Mouse (Mus musculus) ES-E14 (cell line): ENCODE results near the gene Setd7. TPM values are rescaled to one million over a fixed set of nuclear protein-coding genes. Genes with fewer than 3 reads are reported as not detected.
"Not testable (repeated sequence)": the region's sequence is repeated elsewhere in the genome, so short reads cannot be mapped to it uniquely, and the experiment has no call there.

Source experiments
- DNase-seq: peaks from one replicate; pipeline ENCODE4 v3.0.0-alpha.2; 2013; ENCODE audit warnings: low read depth, low spot score
- H3K27ac ChIP-seq: 2 replicates; pipeline ENCODE4 v1.5.1; 2012; ENCODE audit warnings: low read depth, mild to moderate bottlenecking, low read length, moderate library complexity, mixed read lengths; ENCODE audit not compliant: poor library complexity, insufficient read depth, severe bottlenecking
- H3K36me3 ChIP-seq: 2 replicates; pipeline ENCODE4 v1.6.1; 2012; ENCODE audit warnings: mild to moderate bottlenecking, low read length, moderate library complexity, mixed read lengths; ENCODE audit not compliant: control insufficient read depth, poor library complexity, insufficient read depth, severe bottlenecking
- H3K4me1 ChIP-seq, 2 experiments: fragments of 150-350 bp in 1 of 2; sonication (generic) in 1 of 2; 2 replicates each; pipeline ENCODE4 v1.6.1; 2012; ENCODE audit warnings: low read length in 2 of 2, mild to moderate bottlenecking in 1 of 2, mixed read lengths in 1 of 2; ENCODE audit not compliant: control insufficient read depth in 2 of 2, insufficient read depth in 2 of 2, poor library complexity in 1 of 2
- H3K4me3 ChIP-seq, 2 experiments: fragments of 150-350 bp in 1 of 2; sonication (generic) in 1 of 2; 2 replicates each; pipeline ENCODE4 v1.5.1; 2012; ENCODE audit warnings: low read length in 2 of 2, low read depth in 1 of 2, mild to moderate bottlenecking in 1 of 2, mixed read lengths in 1 of 2; ENCODE audit not compliant: insufficient read depth in 1 of 2, poor library complexity in 1 of 2, severe bottlenecking in 1 of 2
- H3K9ac ChIP-seq: 2 replicates; pipeline ENCODE4 v1.6.1; 2012; ENCODE audit warnings: low read depth, mild to moderate bottlenecking, low read length, mixed read lengths; ENCODE audit not compliant: poor library complexity, insufficient read depth, severe bottlenecking
- H3K9me3 ChIP-seq: fragments of 150-350 bp; sonication (generic); 2 replicates; pipeline ENCODE4 v1.6.1; 2012; ENCODE audit warnings: low read depth, mild to moderate bottlenecking, low read length; ENCODE audit not compliant: control insufficient read depth, insufficient read depth
- CHD2 ChIP-seq: IDR thresholded peaks from 2 replicates; pipeline ENCODE4 v1.6.1; 2014; ENCODE audit warnings: mild to moderate bottlenecking, low read depth, low read length, inconsistent platforms
- HCFC1 ChIP-seq: IDR thresholded peaks from 2 replicates; pipeline ENCODE4 v1.6.1; 2012; ENCODE audit warnings: low read length, inconsistent platforms, borderline replicate concordance; ENCODE audit not compliant: insufficient read depth
- MAFK ChIP-seq: IDR thresholded peaks from 2 replicates; pipeline ENCODE4 v1.6.1; 2014; ENCODE audit warnings: mild to moderate bottlenecking, low read depth, low read length, inconsistent platforms; ENCODE audit not compliant: insufficient read depth
- ZC3H11A ChIP-seq: IDR thresholded peaks from 2 replicates; pipeline ENCODE4 v1.6.1; 2012; ENCODE audit warnings: low read depth, mild to moderate bottlenecking, inconsistent platforms, low read length, borderline replicate concordance
- ZNF384 ChIP-seq: IDR thresholded peaks from 2 replicates; pipeline ENCODE4 v1.6.1; 2012; ENCODE audit warnings: low read depth, low read length, inconsistent platforms
- in situ Hi-C, 2 experiments: fragments of 600-800 bp; cut with MboI; formaldehyde crosslinking; loops; one replicate each; pipeline ENCODE4 v1.15.1; 2025; ENCODE audit warnings: low sequenced_read_pairs in 2 of 2, inconsistent platforms in 1 of 2; ENCODE audit not compliant: unreplicated experiment in 2 of 2
- total RNA-seq: library from RNA; depleted of rRNA; stranded (reverse); fragments of 300-350 nt; gene quantifications from 2 replicates; pipeline ENCODE4 v1.2.3, GENCODE M21; 2012

Gene Setd7
- total RNA-seq, 1 experiment: 17.5 TPM

DNA sequence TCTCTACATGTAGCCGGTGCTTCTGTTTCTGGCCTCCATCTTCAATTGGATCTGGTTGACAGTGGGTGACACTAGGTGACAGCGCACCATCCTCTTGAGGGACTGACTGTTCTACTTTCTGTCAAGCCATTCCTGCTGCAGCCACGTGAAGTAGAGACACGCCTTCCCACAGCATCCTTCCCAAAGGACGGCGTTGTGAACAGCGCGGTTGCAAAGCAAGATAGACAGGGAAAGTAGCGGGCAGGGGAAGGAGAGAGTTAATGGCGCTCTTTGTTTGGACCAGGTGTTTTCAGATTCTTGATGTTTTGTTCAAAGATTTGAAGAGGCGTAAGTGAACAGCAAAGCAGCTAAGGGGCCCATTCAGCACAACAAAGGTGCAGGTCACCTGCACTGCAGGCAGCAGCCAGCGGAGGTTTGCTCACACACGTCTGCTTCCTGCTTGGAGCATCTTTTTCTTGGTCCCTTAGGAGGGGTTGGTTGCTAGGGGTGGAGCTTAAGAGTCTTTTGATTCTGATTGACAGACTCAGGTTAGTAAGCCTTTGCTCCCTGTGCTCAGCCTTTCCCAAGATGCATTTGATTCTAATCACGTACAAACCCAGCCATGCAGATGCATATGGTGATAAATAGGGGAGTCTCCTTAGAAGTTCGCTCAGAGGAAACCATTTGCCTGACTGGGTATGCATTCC, 29.7 kb upstream of the Setd7 start:
- TF ChIP-seq ZNF384: no peak
- no peak for TF ChIP-seq ZC3H11A
- 0 out of 2 replicates have a peak, but pooled peaks have one; percentile 32 for TF ChIP-seq CHD2
- no peak for TF ChIP-seq MAFK
- TF ChIP-seq HCFC1: no peak
- in situ Hi-C loops: no loop called here
- H3K9ac ChIP-seq: no peak overlapping the region
- H3K36me3 ChIP-seq: no peaks in the 10 kb centered on the region
- peak; percentile 68 for DNase-seq
- H3K9me3 ChIP-seq: no peaks in the 10 kb centered on the region
- peaks cover 2 to 12% of the 10 kb centered on the region in 2 experiments; a peak in 2 of 4 replicates for H3K4me1 ChIP-seq
- no peak overlapping the region for H3K4me3 ChIP-seq
- no peak overlapping the region for H3K27ac ChIP-seq

- Histone ChIP-seq H3K4me3 (no peak overlapping the region), H3K27ac (no peak overlapping the region), H3K4me1 (peaks cover 2 to 12% of the 10 kb centered on the region in 2 experiments; a peak in 2 of 4 replicates), H3K9me3 (no peaks in the 10 kb centered on the region), H3K36me3 (no peaks in the 10 kb centered on the region), H3K9ac (0 out of 2 replicates have a peak overlapping the region, but pooled peaks have one; percentile 20)
- in situ Hi-C loops: loop anchor here in 1 of 2 experiments (10.0 kb wide), 1 partner anchor 57 kb away; no protein-coding TSS in a partner anchor
- DNase-seq: no peak
- TF ChIP-seq ZNF384 (no peak), MAFK (no peak), ZC3H11A (no peak), HCFC1 (no peak), CHD2 (no peak)
Observed at GRCm38 (mm10) chr3:51587697-51588262, 27.1 kb upstream of the Setd7 start.

DNA sequence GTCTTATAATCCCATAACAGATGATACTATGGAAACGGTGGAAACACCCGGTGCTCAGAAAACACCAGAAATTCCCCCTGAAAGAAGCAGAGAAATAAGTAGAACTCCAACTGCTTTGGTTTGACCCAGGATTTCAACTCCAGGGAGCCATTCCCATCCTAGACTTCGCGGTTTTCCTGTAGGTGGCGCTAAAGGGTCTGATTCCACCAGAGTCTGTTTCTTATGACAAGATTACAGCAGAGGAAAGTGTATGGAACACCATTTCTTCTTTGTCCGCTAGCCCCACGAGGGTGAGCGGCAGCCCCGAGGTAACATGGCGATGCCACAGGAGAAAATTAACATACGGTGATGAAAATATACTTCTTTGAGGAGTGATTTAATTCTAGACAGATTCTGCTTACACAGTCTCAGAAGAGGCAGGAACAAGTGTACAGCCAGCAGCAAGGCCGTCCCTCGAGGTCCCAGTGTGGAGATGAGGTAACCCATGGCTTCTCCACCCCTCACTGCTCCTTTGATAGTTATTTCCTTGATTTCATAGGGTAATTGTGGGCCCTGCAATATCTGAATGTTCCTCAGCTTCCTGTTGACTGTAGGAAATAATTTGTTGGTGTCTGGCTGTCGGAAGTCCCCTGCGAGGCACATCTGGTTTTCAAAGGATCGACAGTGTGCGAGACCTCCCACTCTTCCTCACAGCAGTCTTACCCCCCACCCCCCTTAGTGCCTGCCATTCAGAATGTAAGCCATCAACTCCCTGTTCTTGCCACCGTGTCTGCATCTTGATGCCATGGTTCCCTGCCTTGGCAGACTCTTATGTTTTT, 23.1 kb upstream of the Setd7 start:
- Histone ChIP-seq H3K4me3 (no peak overlapping the region), H3K4me1 (peaks cover 2 to 5% of the 10 kb centered on the region in 2 experiments; a peak in 2 of 4 replicates), H3K36me3 (no peaks in the 10 kb centered on the region), H3K9ac (no peak overlapping the region), H3K27ac (no peak overlapping the region), H3K9me3 (no peaks in the 10 kb centered on the region)
- TF ChIP-seq MAFK (no peak), HCFC1 (no peak), CHD2 (no peak), ZC3H11A (no peak), ZNF384 (no peak)
- in situ Hi-C loops: loop anchor here in 1 of 2 experiments (10.0 kb wide), 1 partner anchor 61 kb away; no protein-coding TSS in a partner anchor
- DNase-seq: no peak

GRCm38 (mm10) chr3:51579243-51579642, 18.6 kb upstream of the Setd7 start:
- H3K4me3 ChIP-seq, H3K9me3 ChIP-seq, H3K36me3 ChIP-seq, H3K27ac ChIP-seq, DNase-seq, in situ Hi-C loops, H3K9ac ChIP-seq, H3K4me1 ChIP-seq: not testable (repeated sequence)
